Mouse (Mus musculus): Measurements from ENCODE around the gene Notch1.
A peak's percentile ranks its signal among the peaks of the same experiment; 100 is the strongest.

Gene Notch1

DNA sequence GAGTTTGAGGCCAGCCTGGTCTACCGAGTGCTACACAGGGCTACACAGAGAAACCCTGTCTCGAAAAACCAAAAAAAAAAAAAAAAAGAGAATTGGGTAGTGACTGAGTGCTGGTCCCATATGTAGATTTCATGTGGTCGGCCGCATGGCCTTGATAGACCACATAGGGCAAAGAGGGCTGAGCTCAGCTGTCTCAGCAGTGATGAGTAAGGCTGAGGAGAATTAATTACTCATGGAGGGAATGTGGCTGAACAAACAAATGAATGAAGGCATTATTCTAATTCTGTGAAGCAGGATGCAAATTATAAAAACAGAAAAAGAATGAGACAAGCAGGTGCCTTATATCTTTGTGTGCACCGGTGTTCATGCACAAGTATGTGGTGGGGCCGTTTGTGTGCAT, 15.4 kb upstream of the Notch1 start:
- no peak for DNase-seq (ENCODE audit: low spot score)

DNA sequence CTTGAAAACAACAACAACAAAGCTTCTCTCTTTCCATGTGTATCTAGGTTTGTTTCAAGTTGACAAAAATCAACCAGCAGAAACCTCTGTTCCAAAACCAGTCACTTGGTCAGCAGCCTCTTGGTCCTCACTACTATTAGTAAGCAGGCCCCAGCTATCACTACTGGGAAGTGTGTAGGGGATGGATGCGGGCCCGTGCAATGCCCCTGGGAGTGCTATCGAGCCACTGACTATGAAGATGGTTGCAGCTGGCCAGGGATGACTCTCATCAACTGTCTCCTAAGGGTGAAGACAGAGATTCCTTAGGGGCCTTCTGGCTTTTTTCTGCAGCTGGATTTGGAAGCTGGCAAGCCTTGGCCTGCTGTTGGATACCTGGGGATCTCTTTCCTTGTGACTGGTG, 13.4 kb upstream of the Notch1 start:
- DNase-seq (ENCODE audit: low spot score): no peak

DNA sequence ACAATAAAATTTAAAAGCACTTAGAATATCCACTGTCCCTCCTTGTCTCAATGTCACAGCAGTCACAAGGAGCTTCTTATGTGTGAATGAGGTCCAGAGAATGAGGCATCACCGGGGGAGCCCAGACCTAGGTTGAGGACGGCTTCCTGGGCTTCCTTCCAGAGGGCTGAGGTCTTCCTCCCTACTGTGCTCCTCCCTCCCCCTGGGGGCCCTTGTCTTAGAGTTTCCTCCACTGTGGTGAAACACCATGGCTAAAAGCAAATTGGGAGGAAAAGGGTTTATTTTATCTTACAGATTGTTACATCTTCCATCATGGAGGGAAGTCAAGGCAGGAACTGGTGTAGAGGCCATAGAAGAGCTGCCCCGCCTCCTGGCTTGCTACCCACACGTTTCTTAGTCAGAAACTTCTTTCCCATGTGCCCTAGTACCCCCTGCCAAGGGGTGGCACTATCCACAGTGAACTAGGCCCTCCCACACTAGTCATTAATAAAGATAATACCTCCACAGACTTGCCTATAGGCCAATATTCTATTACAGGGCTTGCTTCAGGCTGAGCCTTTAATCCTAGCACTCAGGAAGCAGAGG, 12.8 kb upstream of the Notch1 start:
- DNase-seq (ENCODE audit: low spot score): no peak

DNA sequence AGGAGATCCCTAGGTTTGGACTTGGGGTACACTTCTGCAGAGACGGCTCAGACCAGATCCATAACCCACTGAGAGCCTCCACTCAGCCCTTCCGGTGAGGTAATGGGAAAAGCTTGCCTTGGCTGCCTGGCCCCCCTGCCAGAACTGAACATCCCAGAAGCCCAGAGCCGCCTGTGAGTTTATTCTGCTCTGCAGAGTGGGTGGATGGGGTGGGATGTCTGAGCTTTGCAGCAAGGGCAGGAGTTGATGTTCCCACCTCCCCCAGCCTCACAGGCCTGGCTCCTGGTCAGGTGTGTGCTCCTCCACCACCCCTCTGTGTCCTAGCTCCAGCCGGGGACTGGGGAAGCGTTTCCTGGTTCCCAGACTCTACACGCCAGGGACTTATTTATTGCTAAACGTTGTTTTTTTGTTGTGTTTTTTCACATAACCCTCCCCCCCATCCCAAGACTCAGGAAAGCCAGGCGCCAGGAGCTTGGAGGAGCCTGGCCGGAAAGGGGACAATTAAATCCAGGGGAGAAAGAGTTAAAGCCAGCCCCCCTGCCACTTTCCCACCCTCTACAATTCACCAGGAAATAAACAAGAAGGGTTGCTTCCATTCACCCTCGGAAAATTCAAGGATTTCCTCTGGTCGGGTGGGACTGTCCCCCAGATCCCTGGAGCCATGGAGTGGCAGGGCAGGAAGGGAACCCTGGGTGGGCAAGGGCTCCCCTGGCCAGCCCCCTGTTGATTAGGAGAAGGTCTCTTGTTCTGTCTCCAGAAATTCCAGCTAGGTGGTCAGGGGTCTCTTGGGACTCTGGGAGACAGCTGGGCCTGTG, 10.2 kb upstream of the Notch1 start:
- DNase-seq (ENCODE audit: low spot score): no peak

DNA sequence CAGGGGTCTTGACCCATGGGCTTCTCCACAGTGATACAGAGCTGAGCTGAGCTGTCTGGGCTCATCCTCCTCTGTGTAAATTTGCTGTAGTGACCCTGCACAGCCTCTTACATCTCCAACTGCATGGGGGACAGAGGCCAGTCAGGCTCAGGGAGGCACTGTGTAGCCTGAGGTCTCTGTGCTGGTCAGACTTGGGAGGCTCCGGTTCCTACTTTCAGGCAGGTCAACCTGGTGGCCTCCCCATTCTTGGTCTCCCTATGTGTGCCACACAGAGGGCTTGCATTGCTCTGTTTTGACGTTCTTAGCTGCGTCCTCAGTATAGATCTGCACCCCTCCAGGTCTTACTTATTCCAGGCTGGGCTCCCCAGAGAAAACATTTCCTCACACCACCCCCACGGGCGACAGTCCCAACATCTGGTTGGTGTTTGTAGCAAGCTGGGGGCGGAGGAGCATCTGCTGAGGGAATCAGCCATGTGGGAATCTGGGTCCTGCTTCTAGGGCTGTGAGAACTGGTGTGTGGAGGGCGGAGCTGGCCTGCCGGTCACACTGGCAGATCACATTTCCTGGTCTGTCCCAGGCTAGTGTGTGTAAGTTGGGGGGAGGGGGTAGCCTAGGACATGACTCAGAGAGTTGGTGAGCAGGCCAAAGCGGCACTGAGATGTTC, 9.0 kb upstream of the Notch1 start:
- DNase-seq (ENCODE audit: low spot score): peak; percentile 35

DNA sequence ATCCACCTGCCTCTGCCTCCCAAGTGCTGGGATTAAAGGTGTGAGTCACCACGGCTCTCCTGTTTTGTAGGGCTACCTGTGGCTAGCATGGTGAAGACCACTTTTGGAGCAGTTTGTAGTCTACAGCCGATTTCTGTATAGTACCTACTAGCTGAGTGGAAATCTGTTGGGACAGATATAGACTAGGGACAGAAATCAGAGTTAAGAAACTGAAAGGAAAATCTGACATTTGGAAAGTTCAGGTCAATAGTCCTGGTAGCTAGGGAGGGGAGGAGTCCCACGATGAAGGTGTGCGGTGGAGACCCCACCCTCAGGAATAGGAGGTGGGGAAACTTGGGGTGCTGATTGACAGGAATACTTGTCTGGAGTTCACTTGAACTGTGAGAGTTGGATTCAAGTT, 5.9 kb upstream of the Notch1 start:
- DNase-seq (ENCODE audit: low spot score): no peak

DNA sequence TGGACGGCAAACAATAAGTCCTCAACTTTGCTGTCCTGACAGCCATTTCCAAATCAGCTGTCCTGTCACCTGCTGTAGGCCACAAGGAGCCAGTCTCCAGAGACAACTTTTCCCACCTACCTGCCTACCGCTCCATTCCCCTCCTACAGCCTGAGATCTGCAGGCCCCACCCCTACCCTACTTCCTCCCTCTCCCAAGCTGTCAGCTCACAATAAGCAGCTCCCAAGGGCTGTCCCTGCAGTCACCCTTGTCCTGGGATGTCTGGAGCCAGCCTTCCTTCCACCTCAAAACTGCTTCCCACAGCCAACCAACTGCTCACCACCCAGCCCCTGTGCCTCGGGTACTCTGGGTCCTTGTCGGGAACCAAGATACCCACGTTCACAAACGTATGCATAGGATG, 3.3 kb upstream of the Notch1 start:
- no peak for DNase-seq (ENCODE audit: low spot score)

DNA sequence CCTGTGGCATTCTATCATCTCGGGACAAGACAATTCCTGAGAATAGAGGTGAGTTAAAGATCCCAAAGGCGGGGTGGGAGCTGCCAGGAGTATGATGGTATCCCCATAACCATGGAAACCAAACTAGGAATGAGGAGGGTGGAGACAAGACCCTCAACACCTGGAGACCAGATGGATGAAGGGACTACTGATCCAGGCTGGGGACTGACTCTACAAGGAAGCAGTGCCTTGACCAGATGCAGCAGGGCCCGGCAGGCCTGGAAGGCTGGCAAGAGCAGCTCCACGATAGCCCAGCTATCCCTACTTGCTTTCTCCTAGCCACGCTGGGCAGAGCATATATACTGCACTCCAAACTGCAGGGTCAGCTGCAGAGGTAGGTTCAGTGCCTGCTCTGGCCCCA, 524 bp upstream of the Notch1 start:
- no peak for DNase-seq (ENCODE audit: low spot score)

DNA sequence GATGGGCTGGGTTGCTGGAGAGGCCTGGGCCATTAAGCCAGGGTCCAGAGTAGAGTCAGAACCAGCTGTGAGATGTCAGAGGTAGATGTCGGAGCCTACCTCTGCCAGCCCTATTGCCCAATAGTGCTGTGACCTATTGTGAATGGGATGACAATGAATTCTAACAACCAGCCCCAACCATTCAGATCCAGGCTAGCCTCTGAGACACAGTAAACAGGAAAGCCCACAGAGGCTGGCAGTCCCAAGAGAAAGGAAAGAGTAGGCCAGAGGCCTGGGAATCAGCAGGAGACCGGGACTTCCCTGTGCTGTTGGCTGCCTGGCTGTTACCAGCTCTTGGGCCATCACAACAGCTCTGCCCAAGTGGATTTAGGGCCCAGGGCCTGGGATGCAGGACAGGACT, 1.1 kb downstream of the Notch1 start:
- no peak for DNase-seq (ENCODE audit: low spot score)

DNA sequence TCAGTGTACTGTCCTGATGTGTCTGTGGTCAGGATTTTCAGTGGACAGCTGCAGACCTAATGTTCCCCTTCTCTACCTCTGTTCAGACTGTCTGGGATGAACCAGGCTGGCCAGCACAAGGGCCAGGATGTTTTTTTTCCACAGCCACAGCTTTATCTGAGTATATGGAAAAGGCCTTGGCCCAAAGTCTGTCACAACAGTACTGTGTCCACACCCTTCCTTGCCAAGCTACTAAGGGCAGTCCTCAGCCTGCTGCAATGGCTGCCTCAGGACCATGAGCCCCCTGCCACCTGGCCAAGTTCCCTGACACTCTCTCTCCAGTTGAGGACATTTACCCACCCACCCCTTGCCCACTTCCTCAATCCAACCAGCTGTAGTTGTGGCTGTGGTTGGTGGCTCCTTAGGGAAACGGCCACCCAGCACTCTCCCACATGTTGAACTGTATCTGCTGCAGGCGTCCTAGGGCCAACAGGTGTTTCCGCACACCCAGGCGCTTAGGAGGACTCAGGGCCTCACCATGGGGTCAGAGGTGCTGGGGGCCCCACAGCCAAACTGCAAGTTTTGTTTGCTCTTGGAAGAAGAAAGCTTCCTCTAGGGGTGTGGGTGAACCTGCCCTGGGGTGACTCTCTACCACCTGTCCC, 3.2 kb downstream of the Notch1 start:
- DNase-seq (ENCODE audit: low spot score): no peak

DNA sequence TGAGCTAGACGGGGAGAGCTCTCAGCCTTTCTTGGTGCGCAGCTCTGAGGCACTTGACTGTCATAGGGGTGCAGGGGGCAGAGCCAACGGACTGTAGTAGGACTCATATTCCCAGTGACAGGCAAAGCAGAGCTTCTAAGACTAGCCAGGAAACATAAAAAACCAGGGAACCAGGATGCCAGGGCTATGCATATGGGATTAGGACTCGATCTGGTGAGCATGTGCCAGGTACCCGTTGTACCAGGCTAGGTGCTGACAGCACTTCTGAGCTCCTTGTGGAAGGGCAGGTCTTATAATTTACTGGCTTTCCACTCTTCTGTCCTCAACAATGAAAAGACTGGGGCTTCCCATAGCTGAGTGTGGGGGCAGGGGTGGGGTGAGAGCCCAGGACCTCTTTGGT, 7.8 kb downstream of the Notch1 start:
- no peak for DNase-seq (ENCODE audit: low spot score)

DNA sequence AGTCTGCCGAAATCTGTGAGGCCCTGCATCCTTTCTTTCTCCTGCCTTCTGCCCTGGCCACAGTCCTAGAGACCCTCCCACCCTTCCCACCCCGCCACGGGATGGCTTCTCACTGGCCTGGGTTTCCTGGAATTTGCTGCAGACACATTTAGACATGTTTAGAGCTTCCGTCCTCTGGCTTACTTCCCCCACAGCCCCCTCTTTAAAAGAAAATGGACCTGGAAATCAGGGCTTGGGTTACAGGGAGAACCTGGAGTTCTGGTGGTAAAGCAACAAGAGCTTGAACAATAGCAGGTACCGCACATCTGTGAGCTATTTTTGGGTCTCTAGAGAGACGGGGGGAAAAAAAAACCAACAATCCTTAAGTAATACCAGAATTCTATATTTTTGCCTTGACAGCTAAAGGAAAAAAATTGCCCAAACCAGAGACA, 8.5 kb downstream of the Notch1 start:
- no peak for DNase-seq (ENCODE audit: low spot score)

DNA sequence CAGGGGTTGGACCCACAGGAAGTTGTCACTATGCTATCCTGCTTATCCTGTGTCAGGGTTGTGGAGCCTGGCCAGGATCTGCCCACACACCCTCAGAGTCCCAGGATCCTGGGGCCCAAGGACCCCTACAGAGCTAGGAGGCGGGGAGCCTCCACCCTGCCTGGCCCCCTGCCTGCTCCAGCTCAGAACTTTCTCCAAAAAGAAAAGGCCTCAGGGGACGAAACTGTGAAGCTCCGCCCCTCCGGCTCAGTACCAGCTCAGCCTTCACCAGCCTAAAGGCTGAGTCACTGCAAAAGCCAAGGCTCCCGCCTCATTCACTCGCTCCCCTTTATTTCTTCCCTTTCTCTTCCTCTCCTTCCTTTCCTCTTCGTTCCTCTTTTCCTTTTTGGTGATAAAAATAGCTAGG, 9.0 kb downstream of the Notch1 start:
- DNase-seq (ENCODE audit: low spot score): peak; percentile 70

DNA sequence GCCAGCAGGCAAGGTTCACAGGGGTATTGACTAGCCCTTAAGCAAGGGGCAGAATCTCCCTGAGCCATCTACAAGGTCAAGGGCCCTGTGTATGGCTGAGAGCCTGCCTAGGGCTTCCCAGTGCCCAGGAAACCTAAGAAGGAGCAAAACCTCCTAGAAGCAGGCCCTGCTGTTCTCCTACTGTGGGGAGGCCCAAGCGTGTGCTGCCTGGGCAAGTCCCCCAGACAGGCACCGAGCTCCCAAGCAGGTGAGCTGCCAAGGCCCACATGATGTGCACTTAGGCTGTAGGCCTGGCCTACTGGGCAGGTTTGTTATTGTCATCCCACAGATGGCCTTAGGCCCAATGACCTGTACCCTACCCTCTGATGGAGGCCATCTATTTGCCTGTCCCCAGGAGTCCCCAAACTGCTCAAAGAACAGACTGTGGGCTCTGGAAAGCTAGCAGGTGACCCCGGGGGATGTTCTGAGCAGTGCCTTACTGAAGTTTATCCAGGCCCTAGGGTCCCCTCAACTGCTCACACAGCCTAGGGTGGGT, 9.7 kb downstream of the Notch1 start:
- DNase-seq (ENCODE audit: low spot score): no peak

DNA sequence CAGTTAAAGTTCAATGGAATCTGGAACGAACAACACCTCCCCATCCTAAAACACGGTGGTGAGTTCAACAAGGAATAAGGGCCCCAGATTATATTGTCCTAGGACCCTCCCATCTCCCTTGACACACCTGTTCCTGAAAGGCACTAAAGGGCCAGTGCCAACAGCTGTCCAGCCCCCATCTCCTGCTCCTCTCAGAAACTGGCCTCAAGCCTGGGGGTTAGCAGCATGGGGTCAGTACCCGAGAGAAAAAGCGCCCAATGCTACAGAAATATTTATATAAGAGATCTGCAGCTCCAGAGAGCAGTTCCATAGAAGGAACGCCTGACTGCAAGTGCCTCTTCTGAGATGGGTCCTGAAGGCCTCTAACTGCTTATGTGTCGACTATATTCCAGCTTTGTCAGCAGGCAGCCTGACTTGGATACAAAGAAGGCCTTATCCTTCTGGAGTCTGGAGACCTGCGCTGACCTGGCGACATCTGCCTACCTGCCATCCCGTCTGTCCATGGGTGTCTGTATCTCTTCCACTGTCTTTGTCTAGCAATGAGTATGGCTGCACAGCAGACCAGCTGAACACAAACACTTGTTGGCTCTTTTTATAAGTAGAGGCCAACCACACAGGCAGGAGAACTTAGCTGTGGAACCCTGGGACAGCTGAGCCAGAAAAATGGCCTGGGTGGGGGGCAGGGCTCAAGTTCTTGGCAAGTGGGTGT, 11.5 kb downstream of the Notch1 start:
- DNase-seq (ENCODE audit: low spot score): no peak

DNA sequence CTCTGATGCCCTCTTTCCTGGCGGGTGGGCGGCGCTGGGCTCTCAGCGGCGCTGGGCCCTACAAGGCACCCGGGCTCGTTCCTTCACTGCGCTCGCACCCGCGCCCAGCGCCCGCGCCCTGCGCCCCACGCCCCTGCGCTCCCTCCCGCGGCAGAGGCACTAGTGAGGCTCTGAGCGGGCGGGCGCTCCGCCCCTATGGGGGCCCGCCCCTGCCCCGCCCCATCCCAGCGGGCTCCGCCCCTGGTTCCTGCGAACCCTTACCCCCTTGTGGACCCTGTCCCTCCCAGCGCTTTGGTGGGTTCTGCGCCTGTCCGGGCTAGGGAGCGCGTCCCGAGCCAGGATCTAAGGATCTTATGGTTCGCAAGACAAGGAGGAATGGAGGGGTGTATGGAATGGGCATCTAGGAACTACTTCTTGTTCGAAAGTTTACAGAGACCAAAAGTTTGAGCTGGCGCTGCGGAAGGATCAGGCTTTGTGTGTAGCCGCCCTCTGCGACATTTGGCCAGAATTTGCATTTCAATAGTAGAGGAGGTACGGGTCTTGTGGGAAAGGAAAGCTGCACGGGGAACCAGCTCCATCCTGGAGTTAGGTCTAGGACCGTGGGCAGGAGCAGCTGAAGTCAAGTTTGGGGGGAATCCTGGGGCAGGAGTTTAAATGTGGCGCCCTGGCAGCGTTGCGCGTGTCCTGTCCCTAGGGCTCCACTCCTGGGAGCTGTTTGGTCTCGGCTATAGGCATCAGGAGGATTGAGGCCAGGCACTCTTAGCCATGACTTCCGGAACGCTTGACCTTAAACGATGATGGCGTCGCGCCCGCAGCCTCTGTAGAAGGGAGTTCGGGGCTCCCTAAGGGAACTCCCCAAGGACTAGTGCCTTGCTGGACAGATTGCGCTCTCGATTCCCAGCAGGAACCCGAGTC, 12.5 kb downstream of the Notch1 start:
- DNase-seq (ENCODE audit: low spot score): peak; percentile 72

DNA sequence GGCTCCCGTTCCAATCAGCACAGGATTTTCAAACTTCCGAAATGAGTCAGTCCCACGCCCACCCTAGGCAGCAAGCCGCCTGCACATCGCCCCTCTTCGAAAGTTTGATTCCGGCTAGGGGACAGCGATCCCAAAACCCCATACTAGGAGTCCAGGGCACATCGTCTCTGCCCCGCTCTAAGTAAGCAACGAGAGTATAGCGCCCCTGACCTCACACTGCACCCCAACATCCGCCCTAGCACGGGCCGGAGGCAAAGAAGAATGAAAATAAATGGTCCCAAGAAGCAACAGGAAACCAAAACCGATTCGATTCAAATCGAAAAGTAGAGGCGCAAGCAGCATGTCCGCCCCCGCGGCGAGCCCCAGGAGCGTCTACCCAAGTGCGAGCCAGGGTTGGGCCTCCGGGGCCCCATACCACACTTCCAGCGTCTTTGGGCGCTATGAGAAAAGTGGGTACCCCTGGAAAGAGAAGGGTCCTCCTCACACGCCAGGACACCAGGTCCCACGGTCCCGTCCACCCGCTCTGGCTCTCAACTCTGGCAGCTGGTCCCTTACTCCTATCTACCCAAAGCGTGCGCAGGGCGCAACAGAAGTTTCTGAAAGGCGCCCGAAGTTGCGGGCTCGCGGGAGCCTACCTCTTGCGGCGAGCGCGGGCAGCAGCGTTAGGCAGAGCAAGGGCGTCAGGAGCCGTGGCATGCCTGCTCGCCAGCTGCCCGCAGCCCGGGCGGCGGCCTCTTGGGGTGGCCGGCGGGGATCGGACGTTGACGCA, 13.4 kb downstream of the Notch1 start:
- peak; percentile 39 for DNase-seq (ENCODE audit: low spot score)

DNA sequence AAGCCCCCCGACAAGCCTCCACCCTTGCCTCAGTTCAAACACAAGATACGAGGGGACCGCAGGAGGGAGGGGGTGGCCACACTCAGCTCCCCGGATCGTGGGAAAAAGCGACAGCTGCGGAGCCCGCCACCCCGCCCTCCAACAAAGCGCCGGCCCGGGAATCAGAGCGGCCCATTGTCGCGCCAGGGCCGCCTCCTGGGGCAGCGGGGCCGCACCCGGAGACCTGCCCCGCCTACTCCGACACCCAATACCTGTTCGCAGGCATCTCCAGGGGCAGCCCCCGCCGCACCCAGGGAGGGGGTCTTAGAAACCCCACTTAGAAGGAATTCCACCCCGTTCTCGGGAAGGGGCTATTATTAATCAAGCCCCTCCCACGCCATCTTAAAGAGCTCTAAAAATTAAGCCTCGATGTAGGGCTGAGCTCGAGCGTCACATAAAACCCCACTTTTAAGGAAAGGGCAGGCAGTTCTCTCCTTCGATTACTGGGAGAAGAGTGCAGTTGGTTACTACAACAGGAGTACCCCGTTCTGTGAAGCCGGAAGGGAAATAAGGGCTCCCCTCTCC, 14.1 kb downstream of the Notch1 start:
- DNase-seq (ENCODE audit: low spot score): peak; percentile 56

DNA sequence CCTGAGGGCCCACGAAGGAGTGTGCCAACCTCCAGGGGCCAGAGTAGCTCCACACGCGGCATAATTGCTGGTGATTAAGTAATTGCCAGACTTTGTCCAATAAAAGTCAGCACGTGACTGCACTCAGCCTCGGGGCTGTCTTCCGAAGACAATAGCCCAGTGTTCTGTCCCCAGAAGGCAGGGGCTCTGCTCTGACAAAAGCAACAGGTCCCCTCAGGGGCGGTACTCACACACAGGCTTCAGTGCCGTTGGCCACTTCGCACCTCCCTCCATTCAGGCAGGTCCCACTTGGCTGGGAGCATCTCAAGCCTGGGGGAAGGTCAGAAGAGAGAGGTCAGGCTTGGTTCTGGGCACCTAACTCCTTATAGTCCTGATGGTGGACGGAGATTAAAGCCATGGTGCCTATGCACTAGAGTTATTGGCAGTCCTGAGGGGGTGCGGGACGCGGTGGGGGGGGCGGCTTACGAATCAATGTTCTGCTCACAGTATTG, 14.8 kb downstream of the Notch1 start:
- DNase-seq (ENCODE audit: low spot score): no peak

Measured in urinary bladder, postnatal 25 days (tissue).